11 mouse cellular contexts compared by ENCODE assay signal in the genomic region with DNA sequence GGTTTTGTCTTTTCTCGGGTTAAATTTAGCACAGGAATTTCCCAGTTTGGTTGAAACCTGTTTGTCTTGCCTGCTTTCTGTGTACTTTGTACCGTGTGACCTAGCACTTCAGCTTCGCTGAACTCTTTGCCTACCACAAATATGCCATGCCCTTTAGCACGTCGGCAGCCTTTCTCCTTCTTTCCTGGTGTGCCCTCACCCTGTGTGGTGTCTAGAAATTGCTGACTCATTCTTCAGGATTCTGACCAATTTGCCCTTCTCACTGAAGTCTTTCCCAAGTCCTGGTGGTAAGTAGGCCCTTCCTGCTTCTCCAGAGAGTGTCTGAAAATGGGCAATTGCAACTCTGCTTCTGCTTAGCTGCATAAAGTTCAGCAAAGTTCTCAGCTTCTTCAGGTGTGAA.
DNase-seq lines count a peak whose midpoint lies in the region; ATAC-seq lines count a peak whose summit lies in the region.
"Had no signal": no experiment of that assay in that cellular context is flagged by ENCODE, and none has a peak within 500 bp of the region (broad histone marks: within the 10 kb centered on the region; RNA-seq: fewer than 3 reads in every experiment).

No protein-coding gene starts in this region.

- no peak overlapping the region for H3K4me3 ChIP-seq in brown adipose tissue, adult 24 weeks (ENCODE audit: insufficient read depth, low read depth, low read length)
- no peak overlapping the region for H3K4me3 ChIP-seq in lung, embryonic 16.5 days (ENCODE audit: low read length)
- no peak overlapping the region for H3K4me3 ChIP-seq in hindbrain, embryonic 10.5 days

- no peaks in the 10 kb centered on the region for H3K36me3 ChIP-seq in lung, embryonic 16.5 days (ENCODE audit: control insufficient read depth, insufficient read depth, low read length)
- no peaks in the 10 kb centered on the region for H3K36me3 ChIP-seq in hindbrain, embryonic 10.5 days

- ATAC-seq in lung, embryonic 16.5 days (ENCODE audit: low read depth): peak; percentile 95
- ATAC-seq in cerebellum, adult (ENCODE audit: insufficient number of reproducible peaks, low FRiP score, low TSS enrichment): no peak

- H3K27me3 ChIP-seq in lung, embryonic 16.5 days (ENCODE audit: control insufficient read depth, insufficient read depth, low read depth, low read length): no peaks in the 10 kb centered on the region
- no peaks in the 10 kb centered on the region for H3K27me3 ChIP-seq in hindbrain, embryonic 10.5 days (ENCODE audit: insufficient read depth, poor library complexity, severe bottlenecking)

- no peak overlapping the region for H3K9ac ChIP-seq in lung, embryonic 16.5 days (ENCODE audit: low read length)

- WGBS in lung, embryonic 16.5 days: 54% methylated on average over 5 of the region's 5 CpGs
- 79% methylated on average over 5 of the region's 5 CpGs for WGBS in hindbrain, embryonic 10.5 days

- 0 out of 2 replicates have a peak overlapping the region, but pooled peaks have one; percentile 20 for H3K27ac ChIP-seq in brown adipose tissue, adult 24 weeks (replicated peaks; ENCODE audit: low read depth, low read length)
- peak overlapping the region; percentile 92 for H3K27ac ChIP-seq in lung, embryonic 16.5 days (ENCODE audit: low read length)
- no peak overlapping the region for H3K27ac ChIP-seq in hindbrain, embryonic 10.5 days

- H3K4me2 ChIP-seq in lung, embryonic 16.5 days (ENCODE audit: low read depth, low read length): no peak overlapping the region

- no peaks in the 10 kb centered on the region for H3K9me3 ChIP-seq in lung, embryonic 16.5 days (ENCODE audit: control insufficient read depth, low read length)
- no peaks in the 10 kb centered on the region for H3K9me3 ChIP-seq in hindbrain, embryonic 10.5 days

- no peaks in the 10 kb centered on the region for H3K4me1 ChIP-seq in brown adipose tissue, adult 24 weeks (ENCODE audit: control insufficient read depth, insufficient read depth, insufficient read length, low read length)
- no peaks in the 10 kb centered on the region; the same call in 1 of the 2 replicates for H3K4me1 ChIP-seq in lung, embryonic 16.5 days (replicated peaks; ENCODE audit: control insufficient read depth, insufficient read depth, low read length)
- no peaks in the 10 kb centered on the region for H3K4me1 ChIP-seq in hindbrain, embryonic 10.5 days (replicated peaks)

- peak; percentile 48 for DNase-seq in 3134 (ENCODE audit: extremely low read depth, insufficient read length, low spot score)
- peak; percentile 67 to 89 for DNase-seq in kidney, postnatal 36 days
- no peak for DNase-seq in hindbrain, embryonic 10.5 days (ENCODE audit: low spot score)
- DNase-seq in heart, adult 9 months (ENCODE audit: low spot score in 2 of 2): no peak
- DNase-seq in natural killer cell, adult 2 months (ENCODE audit: low spot score in 2 of 2): no peak
- DNase-seq: cerebellum, adult 11 months; gastrocnemius, postnatal 36 days; layer of hippocampus, postnatal 36 days had no signal

Comparison
In these comparisons a context has a peak if more than half of its experiments do, and no peak if none do; other contexts are left out.
1. DNase-seq: peak in 3134 (single experiment) and kidney, postnatal 36 days (2 of 2); none in hindbrain, embryonic 10.5 days (single experiment), heart, adult 9 months (0 of 2) and natural killer cell, adult 2 months (0 of 2).